Mouse (Mus musculus) embryonic fibroblast, embryonic 13.5 days (primary cell): Measurements from ENCODE around the gene Pla2g10. TPM values are rescaled to one million over a fixed set of nuclear protein-coding genes. Genes with fewer than 3 reads are reported as not detected.
"Not testable (repeated sequence)": the region's sequence is repeated elsewhere in the genome, so short reads cannot be mapped to it uniquely, and the experiment has no call there.

Experiments used
- H3K27ac ChIP-seq: 2 replicates; pipeline ENCODE4 v1.5.1; 2012; ENCODE audit warnings: low read length, control low read depth, inconsistent platforms; ENCODE audit not compliant: insufficient read depth
- H3K4me1 ChIP-seq: 2 replicates; pipeline ENCODE4 v1.6.1; 2011; ENCODE audit warnings: low read length; ENCODE audit not compliant: control insufficient read depth, insufficient read depth
- H3K4me3 ChIP-seq: 2 replicates; pipeline ENCODE4 v1.5.1; 2011; ENCODE audit warnings: mild to moderate bottlenecking, control low read depth, low read length; ENCODE audit not compliant: insufficient read depth
- CTCF ChIP-seq: IDR thresholded peaks from 2 replicates; pipeline ENCODE4 v1.5.1; 2011; ENCODE audit warnings: mild to moderate bottlenecking, control low read depth, low read length, moderate library complexity, borderline replicate concordance; ENCODE audit not compliant: insufficient read depth
- POLR2A ChIP-seq: IDR thresholded peaks from 2 replicates; pipeline ENCODE4 v1.6.1; 2011; ENCODE audit warnings: low read depth, mild to moderate bottlenecking, control low read depth, low read length, moderate library complexity
- polyA plus RNA-seq: library from polyadenylated mRNA; stranded (reverse); fragments of >200 nt; gene quantifications from 2 replicates; pipeline ENCODE4 v1.2.4, GENCODE M21; 2011; ENCODE audit warnings: low read depth; ENCODE audit not compliant: missing spikeins, insufficient read length

The Pla2g10 gene
- polyA plus RNA-seq, 1 experiment = not detected

DNA sequence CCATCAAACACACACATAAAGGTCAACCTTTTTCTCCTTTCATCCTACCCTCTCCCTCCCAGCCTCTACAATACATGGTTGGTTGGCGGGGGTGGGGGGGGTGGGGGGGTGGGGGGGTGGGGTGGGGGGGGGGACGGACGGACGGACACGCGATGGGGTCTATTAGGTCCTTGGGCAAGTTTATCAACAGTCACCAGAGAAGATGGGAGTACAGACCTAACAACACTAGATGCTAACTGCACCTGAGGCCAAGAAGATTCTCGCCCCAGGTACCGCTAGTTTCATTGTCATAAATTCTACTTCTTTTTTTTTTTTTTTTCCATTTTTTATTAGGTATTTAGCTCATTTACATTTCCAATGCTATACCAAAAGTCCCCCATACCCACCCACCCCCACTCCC is 23.2 kb upstream of the Pla2g10 start:
- no peak overlapping the region for H3K4me3 ChIP-seq
- no peak for TF ChIP-seq POLR2A
- no peak for TF ChIP-seq CTCF
- no peak overlapping the region for H3K27ac ChIP-seq
- H3K4me1 ChIP-seq = no peaks in the 10 kb centered on the region

- H3K4me1 ChIP-seq = no peaks in the 10 kb centered on the region
- no peak overlapping the region for H3K4me3 ChIP-seq
- no peak overlapping the region for H3K27ac ChIP-seq
- no peak for TF ChIP-seq CTCF
- TF ChIP-seq POLR2A = no peak
Measured at GRCm38 (mm10) chr16:13750626-13751025, 19.8 kb upstream of the Pla2g10 start.

- TF ChIP-seq POLR2A (no peak), CTCF (no peak)
- Histone ChIP-seq H3K27ac (no peak overlapping the region), H3K4me1 (no peaks in the 10 kb centered on the region), H3K4me3 (no peak overlapping the region)
Measured at GRCm38 (mm10) chr16:13749981-13750380, 19.2 kb upstream of the Pla2g10 start.

DNA sequence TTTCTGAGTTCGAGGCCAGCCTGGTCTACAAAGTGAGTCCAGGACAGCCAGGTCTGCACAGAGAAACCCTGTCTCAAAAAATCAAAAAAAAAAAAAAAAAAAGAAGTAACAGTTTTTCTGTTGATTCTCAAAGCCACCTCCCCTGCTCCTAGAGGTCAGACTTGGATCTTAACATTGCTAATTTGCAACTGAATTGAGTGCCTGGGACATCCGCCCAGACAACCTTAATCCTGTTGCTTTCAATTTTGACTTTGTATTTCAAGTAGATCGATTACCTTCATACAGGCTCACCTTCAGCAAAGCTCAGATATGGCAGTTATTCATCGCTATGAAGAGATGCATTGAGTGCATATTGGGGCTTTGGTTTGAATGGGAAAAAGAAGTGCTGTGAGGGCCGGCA is 18.5 kb upstream of the Pla2g10 start:
- Histone ChIP-seq H3K4me1 (no peaks in the 10 kb centered on the region), H3K4me3 (no peak overlapping the region), H3K27ac (no peak overlapping the region)
- TF ChIP-seq CTCF = no peak
- no peak for TF ChIP-seq POLR2A

DNA sequence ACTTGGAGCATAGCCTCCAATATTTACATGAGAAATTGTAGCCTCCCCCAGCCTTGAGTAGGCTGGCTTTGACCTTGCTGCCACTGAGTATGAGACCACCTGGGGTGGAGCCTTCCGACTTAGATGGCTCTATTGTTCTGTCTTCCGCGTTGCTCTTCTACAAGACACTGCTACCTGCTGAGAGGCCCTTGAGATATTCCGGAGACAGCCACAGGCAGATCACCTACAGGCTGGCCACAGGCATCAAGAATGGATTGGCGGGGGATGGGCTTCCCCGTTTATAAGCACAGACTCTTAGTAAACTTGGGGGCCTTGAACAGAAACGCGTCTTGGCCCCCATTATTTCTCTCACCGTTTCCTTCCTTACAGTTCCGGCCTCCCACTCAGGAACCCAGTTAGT is 18.0 kb upstream of the Pla2g10 start:
- not testable (repeated sequence) for H3K4me3 ChIP-seq, H3K4me1 ChIP-seq, H3K27ac ChIP-seq

GRCm38 (mm10) chr16:13748124-13748523 is 17.3 kb upstream of the Pla2g10 start:
- TF ChIP-seq CTCF (no peak), POLR2A (no peak)
- Histone ChIP-seq H3K27ac (no peak overlapping the region), H3K4me1 (no peaks in the 10 kb centered on the region), H3K4me3 (no peak overlapping the region)

DNA sequence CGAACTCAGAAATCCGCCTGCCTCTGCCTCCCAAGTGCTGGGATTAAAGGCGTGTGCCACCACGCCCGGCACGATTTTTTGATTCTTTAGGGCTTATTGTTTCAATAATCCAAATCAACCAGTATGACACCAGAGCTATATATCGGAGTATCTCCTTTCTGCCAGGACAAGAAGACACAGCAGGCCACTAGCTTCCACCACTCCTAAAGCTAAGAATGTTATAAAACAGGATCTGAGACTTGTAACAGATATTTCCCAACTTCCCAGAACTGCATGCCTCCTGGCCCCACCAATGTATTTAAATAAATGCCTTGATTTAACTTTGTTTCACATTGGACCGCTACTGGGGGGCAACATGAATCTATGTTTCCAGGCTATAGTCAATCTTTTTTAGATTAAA is 16.9 kb upstream of the Pla2g10 start:
- no peak overlapping the region for H3K27ac ChIP-seq
- TF ChIP-seq CTCF (no peak), POLR2A (no peak)
- H3K4me3 ChIP-seq = no peak overlapping the region
- no peaks in the 10 kb centered on the region for H3K4me1 ChIP-seq

DNA sequence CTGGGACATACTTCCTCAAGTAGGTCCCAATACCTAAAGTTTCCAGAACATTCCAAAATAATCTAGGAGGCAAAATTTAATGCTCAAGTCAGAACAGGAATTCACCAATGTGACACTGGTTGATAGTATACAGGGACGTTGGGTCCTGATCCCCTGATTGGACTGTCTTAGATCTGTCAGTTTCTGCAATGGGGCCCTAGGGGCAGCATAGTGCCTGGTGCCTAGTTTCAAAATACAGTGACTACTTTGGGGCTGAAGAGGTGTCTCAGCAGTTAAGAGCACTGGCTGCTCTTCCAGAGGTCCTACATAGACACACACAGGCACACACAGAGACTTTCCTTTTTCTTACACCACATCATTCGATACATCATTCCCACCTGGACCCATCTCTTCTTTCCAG is 10.1 kb upstream of the Pla2g10 start:
- Histone ChIP-seq H3K4me3 (no peak overlapping the region), H3K4me1 (no peaks in the 10 kb centered on the region), H3K27ac (no peak overlapping the region)
- TF ChIP-seq CTCF = no peak
- no peak for TF ChIP-seq POLR2A

DNA sequence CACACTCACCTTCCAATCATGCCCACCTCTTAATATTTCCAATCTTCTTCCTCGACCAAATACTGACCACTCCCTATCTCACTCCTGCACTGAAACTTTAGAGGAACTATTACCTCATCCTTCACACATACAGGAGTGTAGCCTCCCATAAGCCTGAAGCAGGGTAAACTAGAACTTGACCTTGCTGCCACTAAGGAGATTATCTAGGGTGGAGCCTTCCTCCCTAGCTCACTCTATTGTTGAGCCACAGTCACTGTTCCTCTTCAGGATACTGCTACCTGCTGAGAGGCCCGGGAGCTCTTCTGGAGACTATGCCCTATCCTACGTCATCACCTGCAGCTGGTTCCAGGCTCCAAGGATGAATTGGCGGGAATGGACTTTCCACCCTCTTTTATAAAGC is 8.3 kb upstream of the Pla2g10 start:
- not testable (repeated sequence) for H3K4me3 ChIP-seq, H3K27ac ChIP-seq, H3K4me1 ChIP-seq

- Histone ChIP-seq H3K4me1 (no peaks in the 10 kb centered on the region), H3K4me3 (no peak overlapping the region), H3K27ac (no peak overlapping the region)
- no peak for TF ChIP-seq CTCF
- no peak for TF ChIP-seq POLR2A
Measured at GRCm38 (mm10) chr16:13735977-13736376, 5.2 kb upstream of the Pla2g10 start.

- Histone ChIP-seq H3K27ac (no peak overlapping the region), H3K4me3 (no peak overlapping the region), H3K4me1 (no peaks in the 10 kb centered on the region)
- no peak for TF ChIP-seq POLR2A
- TF ChIP-seq CTCF = peak; percentile 53
Measured at GRCm38 (mm10) chr16:13733518-13734137, 2.8 kb upstream of the Pla2g10 start.
